Mouse (Mus musculus) kidney, postnatal 0 days (tissue): ENCODE results near the gene Slc22a14. TPM values are rescaled to one million over a fixed set of nuclear protein-coding genes. Genes with fewer than 3 reads are reported as not detected.

Source experiments
- ATAC-seq: fragments of 200-750 bp; cut with Nextera tagmentation; replicated peaks from 2 replicates; pipeline ENCODE4 v1.8.0; 2017; ENCODE audit warnings: low read depth, moderate number of reproducible peaks, moderate TSS enrichment, moderate library complexity; ENCODE audit not compliant: low FRiP score
- DNase-seq: peaks from one replicate; pipeline ENCODE4 v3.0.0-alpha.2; 2016; ENCODE audit warnings: low spot score
- H3K27ac ChIP-seq: fragments of 300-500 bp; sonication (generic); 2 replicates; pipeline ENCODE4 v1.5.1; 2014; ENCODE audit warnings: mild to moderate bottlenecking
- H3K27me3 ChIP-seq: fragments of 300-500 bp; sonication (generic); 2 replicates; pipeline ENCODE4 v1.6.1; 2014; ENCODE audit warnings: low read length, mixed read lengths; ENCODE audit not compliant: insufficient read depth
- H3K36me3 ChIP-seq: fragments of 300-500 bp; sonication (generic); 2 replicates; pipeline ENCODE4 v1.6.1; 2014; ENCODE audit warnings: low read length, mixed read lengths; ENCODE audit not compliant: insufficient read depth
- H3K4me1 ChIP-seq: fragments of 300-500 bp; sonication (generic); replicated peaks from 2 replicates; pipeline ENCODE4 v1.6.1; 2014; ENCODE audit warnings: antibody characterized with exemption, low read length, mixed read lengths; ENCODE audit not compliant: insufficient read depth
- H3K4me2 ChIP-seq: fragments of 300-500 bp; sonication (generic); 2 replicates; pipeline ENCODE4 v1.6.1; 2014; ENCODE audit warnings: mild to moderate bottlenecking, low read length, moderate library complexity, mixed read lengths
- H3K4me3 ChIP-seq: fragments of 300-500 bp; sonication (generic); replicated peaks from 2 replicates; pipeline ENCODE4 v1.5.1; 2014; ENCODE audit warnings: low read depth, low read length
- H3K9ac ChIP-seq: fragments of 300-500 bp; sonication (generic); 2 replicates; pipeline ENCODE4 v1.6.1; 2014; ENCODE audit warnings: low read depth, low read length
- H3K9me3 ChIP-seq: fragments of 300-500 bp; sonication (generic); replicated peaks from 2 replicates; pipeline ENCODE4 v1.6.1; 2016; ENCODE audit warnings: low read length, inconsistent platforms, mixed read lengths
- CTCF ChIP-seq: IDR thresholded peaks from 2 replicates; pipeline ENCODE4 v1.5.1; 2016; ENCODE audit warnings: antibody characterized with exemption, low read depth, mild to moderate bottlenecking, moderate library complexity
- WGBS: fragments of 180-500 bp; shearing (Covaris S2); extraction: QIAGEN DNeasy Blood & Tissue Kit; methylation state at CpG from one replicate; pipeline ENCODE4 v1.1.7; 2014; 5-methylcytosine and 5-hydroxymethylcytosine counted together
- polyA plus RNA-seq: library from polyadenylated mRNA; unstranded; fragments of >200 nt; fragmentation: Nextera tagmentation; extraction: Ambion mirVana; gene quantifications from 2 replicates; pipeline ENCODE4 v1.2.1, GENCODE M21; 2015

The Slc22a14 gene
- polyA plus RNA-seq, 1 experiment from 2014 or later: 0.34 TPM

GRCm38 (mm10) chr9:119120168-119120560 is 245.2 kb downstream of the Slc22a14 start:
- Histone ChIP-seq H3K9me3 (no peaks in the 10 kb centered on the region), H3K4me1 (peaks cover 8% of the 10 kb centered on the region; the same call in 1 of the 2 replicates), H3K4me3 (no peak overlapping the region), H3K36me3 (no peaks in the 10 kb centered on the region), H3K9ac (no peak overlapping the region), H3K27me3 (no peaks in the 10 kb centered on the region), H3K4me2 (peak overlapping the region; percentile 21), H3K27ac (peak overlapping the region; percentile 85)
- TF ChIP-seq CTCF: no peak
- ATAC-seq (no peak), DNase-seq (no peak)
- 38% methylated on average over 3 of the region's 3 CpGs for WGBS

Other genes with a start within 250 kb of the Slc22a14 start
- 72.8 and 79.8 TPM in 2 replicates for gene Acaa1b, start 208.5 kb downstream of the Slc22a14 start, polyA plus RNA-seq
- not detected in 2 replicates for gene Gm47289, start 206.4 kb downstream of the Slc22a14 start, polyA plus RNA-seq
- 45.6 and 53.7 TPM in 2 replicates for gene Slc22a13, start 156.5 kb downstream of the Slc22a14 start, polyA plus RNA-seq
- 10.8 and 11.0 TPM in 2 replicates for gene Oxsr1, start 43.1 kb downstream of the Slc22a14 start, polyA plus RNA-seq
- 122 and 128 TPM in 2 replicates for gene Acaa1a, start 25.9 kb downstream of the Slc22a14 start, polyA plus RNA-seq
- 26.5 and 29.3 TPM in 2 replicates for gene Myd88, start 24.1 kb downstream of the Slc22a14 start, polyA plus RNA-seq
- 43.8 and 47.8 TPM in 2 replicates for gene Xylb, start 8.2 kb downstream of the Slc22a14 start, polyA plus RNA-seq
- 17.6 and 20.2 TPM in 2 replicates for gene Acvr2b, start 36.6 kb upstream of the Slc22a14 start, polyA plus RNA-seq
- 11.2 and 13.9 TPM in 2 replicates for gene Exog, start 79.4 kb upstream of the Slc22a14 start, polyA plus RNA-seq
- 0.12 and 0.18 TPM in 2 replicates for gene Scn5a, start 213.5 kb upstream of the Slc22a14 start, polyA plus RNA-seq